In the genomic region with DNA sequence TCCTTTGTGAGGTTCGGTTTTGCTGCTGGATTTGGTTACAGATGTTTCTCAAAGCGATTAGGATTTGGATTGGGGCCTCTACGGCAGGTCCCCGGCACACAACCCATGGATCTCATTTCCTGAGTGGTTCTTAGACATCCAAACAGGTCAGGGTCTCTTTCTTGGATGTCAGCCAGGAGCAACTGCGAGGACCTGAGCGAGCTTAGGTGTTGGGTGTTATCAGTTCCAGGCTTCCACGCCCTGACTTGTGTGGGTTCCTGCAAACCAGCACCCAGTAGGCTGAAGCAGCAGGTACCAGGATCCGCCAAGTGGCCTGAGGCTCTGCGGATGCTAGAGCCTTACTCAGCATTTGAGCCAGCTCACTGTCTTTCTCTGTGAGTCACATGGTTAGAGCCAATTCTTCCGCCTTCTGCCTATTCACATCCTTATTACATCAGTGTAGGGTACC, we compare ENCODE assay signal across 8 mouse cellular contexts.
DNase-seq lines count a peak whose midpoint lies in the region; ATAC-seq and TF ChIP-seq lines count a peak whose summit lies in the region.

No protein-coding gene starts in this region.

- no peak for ATAC-seq in heart, embryonic 12.5 days (ENCODE audit: insufficient number of reproducible peaks, low FRiP score)
- no peak for ATAC-seq in midbrain, embryonic 11.5 days (ENCODE audit: low FRiP score)
- no peak for ATAC-seq in stomach, embryonic 16.5 days (ENCODE audit: insufficient read depth, low FRiP score)

- peak overlapping the region; percentile 87 for H3K4me2 ChIP-seq in heart, embryonic 12.5 days
- peak overlapping the region; percentile 53 for H3K4me2 ChIP-seq in midbrain, embryonic 11.5 days
- peak overlapping the region; percentile 68 for H3K4me2 ChIP-seq in stomach, embryonic 16.5 days (ENCODE audit: low read depth, low read length)

- H3K4me1 ChIP-seq in testis, adult 2 months (ENCODE audit: control insufficient read depth, insufficient read depth, low read length): peaks cover 6% of the 10 kb centered on the region
- no peaks in the 10 kb centered on the region for H3K4me1 ChIP-seq in heart, embryonic 12.5 days (replicated peaks)
- H3K4me1 ChIP-seq in midbrain, embryonic 11.5 days (ENCODE audit: control insufficient read depth, insufficient read depth, low read length): no peaks in the 10 kb centered on the region; the same call in 1 of the 2 replicates
- peaks cover 8% of the 10 kb centered on the region; the same call in 1 of the 2 replicates for H3K4me1 ChIP-seq in stomach, embryonic 16.5 days (ENCODE audit: control insufficient read depth, insufficient read depth, low read length)

- H3K9me3 ChIP-seq in heart, embryonic 12.5 days (replicated peaks): no peaks in the 10 kb centered on the region
- no peaks in the 10 kb centered on the region for H3K9me3 ChIP-seq in midbrain, embryonic 11.5 days (ENCODE audit: control insufficient read depth, low read length)
- H3K9me3 ChIP-seq in stomach, embryonic 16.5 days (replicated peaks; ENCODE audit: control insufficient read depth, low read length): no peaks in the 10 kb centered on the region

- H3K9ac ChIP-seq in heart, embryonic 12.5 days: peak overlapping the region; percentile 69
- H3K9ac ChIP-seq in midbrain, embryonic 11.5 days (ENCODE audit: low read length): peak overlapping the region; percentile 45
- H3K9ac ChIP-seq in stomach, embryonic 16.5 days (ENCODE audit: low read length): peak overlapping the region; percentile 64

- no peak for TF ChIP-seq CTCF in testis, adult 2 months (IDR thresholded peaks at IDR 0.05; ENCODE audit: control insufficient read depth, insufficient read depth, insufficient replicate concordance, low read depth, low read length)

- H3K27me3 ChIP-seq in testis, adult 2 months (ENCODE audit: control insufficient read depth, insufficient read depth, low read length): no peaks in the 10 kb centered on the region
- H3K27me3 ChIP-seq in heart, embryonic 12.5 days (replicated peaks): no peaks in the 10 kb centered on the region
- H3K27me3 ChIP-seq in midbrain, embryonic 11.5 days (ENCODE audit: control insufficient read depth, insufficient read depth, low read length): no peaks in the 10 kb centered on the region
- H3K27me3 ChIP-seq in stomach, embryonic 16.5 days (ENCODE audit: control insufficient read depth, insufficient read depth, low read length): no peaks in the 10 kb centered on the region

- 0 out of 2 replicates have a peak overlapping the region, but pooled peaks have one; percentile 16 for H3K27ac ChIP-seq in testis, adult 2 months (ENCODE audit: control insufficient read depth, insufficient read depth, low read depth, low read length)
- no peak overlapping the region for H3K27ac ChIP-seq in heart, embryonic 12.5 days (ENCODE audit: poor library complexity, severe bottlenecking)
- H3K27ac ChIP-seq in midbrain, embryonic 11.5 days (ENCODE audit: low read depth, low read length): no peak overlapping the region
- no peak overlapping the region for H3K27ac ChIP-seq in stomach, embryonic 16.5 days (ENCODE audit: low read length)

- no peaks in the 10 kb centered on the region for H3K36me3 ChIP-seq in testis, adult 2 months (ENCODE audit: control insufficient read depth, insufficient read depth, low read length)
- H3K36me3 ChIP-seq in heart, embryonic 12.5 days: no peaks in the 10 kb centered on the region
- no peaks in the 10 kb centered on the region for H3K36me3 ChIP-seq in midbrain, embryonic 11.5 days (ENCODE audit: control insufficient read depth, insufficient read depth, low read length)
- no peaks in the 10 kb centered on the region for H3K36me3 ChIP-seq in stomach, embryonic 16.5 days (ENCODE audit: control insufficient read depth, insufficient read depth, low read length)

- TF ChIP-seq POLR2A in testis, adult 2 months (IDR thresholded peaks at IDR 0.05; ENCODE audit: control insufficient read depth, low read depth, low read length): no peak

- 19% methylated on average over 10 of the region's 10 CpGs for WGBS in heart, embryonic 12.5 days
- WGBS in midbrain, embryonic 11.5 days: 37% methylated on average over 10 of the region's 10 CpGs
- 26% methylated on average over 10 of the region's 10 CpGs for WGBS in stomach, embryonic 16.5 days

- H3K4me3 ChIP-seq in testis, adult 2 months (ENCODE audit: control insufficient read depth, low read depth, low read length): peak overlapping the region; percentile 84
- peak overlapping the region; percentile 59 for H3K4me3 ChIP-seq in heart, embryonic 12.5 days
- H3K4me3 ChIP-seq in midbrain, embryonic 11.5 days (ENCODE audit: low read depth, low read length): peak overlapping the region; percentile 15; the same call in 1 of the 2 replicates
- peak overlapping the region; percentile 48 for H3K4me3 ChIP-seq in stomach, embryonic 16.5 days (replicated peaks; ENCODE audit: low read length)

- DNase-seq in testis, postnatal 14 days (ENCODE audit: low spot score): no peak
- peak; percentile 42 to 61 for DNase-seq in cerebellum, postnatal 10 days
- DNase-seq in kidney, postnatal 14 days: peak; percentile 25
- DNase-seq in midbrain, embryonic 11.5 days (ENCODE audit: low spot score, missing footprints): no peak
- DNase-seq in right cerebral cortex, postnatal 10 days (ENCODE audit: low spot score in 2 of 2): no peak

Comparison
In these comparisons a context has a peak if more than half of its experiments do, and no peak if none do; other contexts are left out.
1. H3K4me3 ChIP-seq: peak in every context shown above with its lines; median percentile 84 in testis, adult 2 months; 59 in heart, embryonic 12.5 days; 48 in stomach, embryonic 16.5 days; 15 in midbrain, embryonic 11.5 days.
2. DNase-seq: peak in cerebellum, postnatal 10 days (2 of 2) and kidney, postnatal 14 days (single experiment); none in testis, postnatal 14 days (single experiment), midbrain, embryonic 11.5 days (single experiment) and right cerebral cortex, postnatal 10 days (0 of 2).
3. Peak in every context shown above with its lines, with median percentiles within 50 percentile points of each other: H3K4me2 ChIP-seq and H3K9ac ChIP-seq.